Mouse (Mus musculus): Measurements from ENCODE around the gene Tpm4. TPM values are rescaled to one million over a fixed set of nuclear protein-coding genes. Genes with fewer than 3 reads are reported as not detected.
A peak's percentile ranks its signal among the peaks of the same experiment; 100 is the strongest.

The Tpm4 gene
- total RNA-seq, 2 experiments from 2014 or later = 45.4 to 46.6 TPM

DNA sequence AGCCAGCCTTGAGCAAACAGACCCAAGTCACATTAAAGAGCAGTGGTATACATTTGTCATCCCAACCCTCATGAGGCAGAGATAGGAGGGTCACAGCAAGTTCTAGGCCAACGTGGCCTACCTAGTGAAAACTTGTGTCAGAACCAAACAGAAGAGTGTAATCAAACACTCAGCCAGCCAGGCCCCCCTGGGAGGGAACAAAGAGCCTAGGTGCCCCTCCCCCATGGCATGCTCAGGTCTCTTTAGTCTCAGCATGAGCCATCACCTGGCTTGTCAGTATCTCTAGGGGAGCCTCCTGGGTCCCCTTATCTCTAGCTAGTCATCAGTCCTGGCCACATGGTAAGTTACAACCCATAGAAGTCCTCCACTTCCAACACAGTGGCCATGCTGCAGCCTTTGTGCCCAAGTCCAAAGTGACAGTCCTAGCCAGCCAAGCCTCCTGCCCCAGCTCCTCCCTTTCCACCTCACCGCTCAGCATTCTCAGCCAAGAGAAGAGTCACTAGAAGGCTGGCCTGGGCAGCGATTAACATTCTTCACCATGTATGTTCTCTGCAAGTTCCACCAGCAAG lies 35.0 kb downstream of the Tpm4 start:
- no peak for DNase-seq (ENCODE audit: extremely low spot score in 1 of 2, low spot score in 2 of 2)
- intact Hi-C loops (cut with DNase I) = no loop called here

DNA sequence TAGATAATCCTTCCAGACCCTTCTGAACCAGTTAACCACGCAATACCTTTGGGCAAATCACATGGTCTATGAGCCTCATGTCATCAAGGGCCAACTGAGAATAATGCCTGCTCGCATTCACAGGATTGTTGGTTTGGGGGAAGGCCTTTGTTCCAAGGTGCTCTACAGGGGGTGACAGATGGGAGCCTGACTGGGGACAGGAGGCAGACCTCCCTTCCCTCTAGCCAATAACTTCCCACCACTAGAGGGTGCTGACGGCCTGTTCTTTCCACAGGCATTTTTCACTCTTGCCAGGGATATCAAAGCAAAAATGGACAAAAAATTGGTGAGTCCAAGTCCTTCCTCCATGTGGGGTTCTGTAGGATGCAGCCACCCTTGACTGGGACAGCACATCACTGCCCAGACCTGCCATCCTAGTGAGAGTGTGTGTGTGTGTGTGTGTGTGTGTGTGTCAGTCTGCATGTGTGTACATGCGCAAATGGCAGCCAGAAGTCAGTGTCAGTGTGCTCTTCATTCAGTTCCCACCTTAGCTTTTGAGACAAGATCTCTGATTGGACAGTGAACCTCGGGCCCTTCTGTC lies 42.7 kb downstream of the Tpm4 start:
- intact Hi-C loops (cut with DNase I) = loop anchor here (5.0 kb wide), 4 partner anchors 45 to 190 kb away; partner anchors contain the start of gene Ap1m1

DNA sequence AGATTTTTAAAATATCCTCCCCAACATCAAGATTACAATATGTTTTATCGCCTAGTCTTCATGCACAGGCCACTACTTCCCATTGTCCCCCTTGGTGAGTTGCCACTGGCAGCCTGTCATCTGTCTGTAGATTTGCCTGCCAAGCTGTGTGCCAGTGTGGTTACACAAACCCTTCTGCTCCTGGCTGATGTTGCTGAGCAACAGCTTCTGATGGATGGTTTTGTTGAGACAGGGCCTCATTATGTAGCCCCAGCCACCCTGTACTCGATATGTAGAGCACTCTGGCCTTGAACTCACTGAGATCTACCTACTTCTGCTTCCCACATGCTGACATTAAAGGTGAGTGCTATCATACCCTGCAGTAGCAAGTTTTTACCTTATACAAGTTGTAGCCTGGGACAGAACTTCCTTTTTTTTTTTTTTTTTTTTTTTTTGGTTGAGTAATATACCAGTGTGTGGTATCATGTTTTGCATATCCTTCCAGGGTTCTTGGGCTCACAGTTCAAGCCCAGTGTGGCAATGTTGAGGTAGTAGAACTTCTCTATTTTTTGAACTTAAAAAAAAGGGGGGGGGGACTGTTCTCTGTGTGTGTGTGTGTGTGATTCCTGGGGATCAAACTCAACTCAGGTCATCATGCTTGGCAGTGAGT lies 48.9 kb downstream of the Tpm4 start:
- intact Hi-C loops (cut with DNase I) = no loop called here
- no peak for DNase-seq (ENCODE audit: extremely low spot score in 1 of 2, low spot score in 2 of 2)

More for the DNA sequence above, 42.7 kb downstream of the Tpm4 start:
- DNase-seq (ENCODE audit: extremely low spot score in 1 of 2, low spot score in 2 of 2) = peak; percentile 60 to 82

GRCm38 (mm10) chr8:72187793-72188331 lies 53.1 kb downstream of the Tpm4 start:
- intact Hi-C loops (cut with DNase I) = no loop called here
- DNase-seq (ENCODE audit: extremely low spot score in 1 of 2, low spot score in 2 of 2) = no peak

DNA sequence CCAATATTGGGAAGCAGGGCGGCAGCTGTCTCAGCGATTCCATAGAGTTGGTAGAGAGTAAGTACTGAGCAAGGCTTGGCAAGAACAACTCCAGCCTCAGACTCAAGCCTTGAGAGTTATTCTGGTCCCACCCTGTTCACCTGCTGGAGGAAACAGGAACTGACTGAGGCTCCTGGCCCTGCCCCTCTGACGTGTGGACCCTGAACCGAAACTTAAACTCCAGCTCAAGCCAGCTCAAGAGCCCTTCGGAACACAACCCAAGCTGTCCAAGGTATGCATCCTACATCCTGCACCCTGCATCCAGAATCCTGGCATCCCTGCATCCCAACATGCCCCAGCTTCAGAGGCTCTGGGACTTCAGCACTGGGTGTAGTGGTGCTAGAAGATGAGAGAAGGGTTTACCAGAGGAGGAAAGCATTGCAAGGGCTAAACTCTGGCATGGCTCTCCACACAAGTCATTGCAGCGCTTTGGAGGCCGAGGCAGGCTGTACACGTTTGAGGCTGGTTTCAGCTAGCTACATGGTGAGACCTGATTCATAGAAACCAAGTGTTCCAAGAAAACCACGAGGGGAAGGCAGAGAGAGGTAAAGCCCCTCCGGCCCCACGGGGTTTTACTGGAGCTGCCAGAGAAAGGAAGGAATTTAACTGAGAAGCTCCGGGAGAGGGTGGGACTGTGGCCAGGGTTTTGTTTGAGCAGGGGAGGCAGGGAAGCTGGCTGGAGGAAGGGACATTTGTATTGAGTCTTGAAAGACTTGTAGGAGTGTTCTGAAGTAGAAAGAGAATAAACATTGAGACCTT lies 54.8 kb downstream of the Tpm4 start, which contains the start of gene Hsh2d:
Gene Hsh2d (plus strand): TSS at position 222 of the 798 bp plus-strand sequence.
- no peak for DNase-seq (ENCODE audit: extremely low spot score in 1 of 2, low spot score in 2 of 2)
- intact Hi-C loops (cut with DNase I) = no loop called here

GRCm38 (mm10) chr8:72190215-72190539 lies 55.4 kb downstream of the Tpm4 start:
- intact Hi-C loops (cut with DNase I) = no loop called here
- no peak for DNase-seq (ENCODE audit: extremely low spot score in 1 of 2, low spot score in 2 of 2)

GRCm38 (mm10) chr8:72192065-72192464 lies 57.3 kb downstream of the Tpm4 start:
- intact Hi-C loops (cut with DNase I) = no loop called here
- DNase-seq (ENCODE audit: extremely low spot score in 1 of 2, low spot score in 2 of 2) = no peak

GRCm38 (mm10) chr8:72197997-72198396 lies 63.2 kb downstream of the Tpm4 start:
- intact Hi-C loops (cut with DNase I) = no loop called here
- no peak for DNase-seq (ENCODE audit: extremely low spot score in 1 of 2, low spot score in 2 of 2)

Other genes starting within 250 kb of the Tpm4 start
- gene Zfp882, start 226.4 kb upstream of the Tpm4 start, total RNA-seq (2021) = 1 to 10 TPM; 9.9 to 10.0 TPM
- 10 to 100 TPM; 27.4 to 30.0 TPM for gene Zfp617, start 226.3 kb upstream of the Tpm4 start, total RNA-seq (2021)
- 10 to 100 TPM; 12.5 to 14.5 TPM for gene Zfp961, start 183.9 kb upstream of the Tpm4 start, total RNA-seq (2021)
- gene Cyp4f18, start 125.3 kb upstream of the Tpm4 start, total RNA-seq (2021) = not detected
- gene Olfr372, start 93.8 kb upstream of the Tpm4 start, total RNA-seq (2021) = not detected
- gene Olfr373, start 51.8 kb upstream of the Tpm4 start, total RNA-seq (2021) = not detected
- gene Olfr374, start 27.9 kb upstream of the Tpm4 start, total RNA-seq (2021) = not detected
- gene Rab8a, start 26.2 kb downstream of the Tpm4 start, total RNA-seq (2021) = 10 to 100 TPM; 42.6 to 46.7 TPM
- gene Hsh2d, start 54.7 kb downstream of the Tpm4 start, total RNA-seq (2021) = not detected
- not detected for gene Cib3, start 77.9 kb downstream of the Tpm4 start, total RNA-seq (2021)
- not detected for gene Gm11034, start 78.7 kb downstream of the Tpm4 start, total RNA-seq (2021)
- 10 to 100 TPM; 54.0 to 59.4 TPM for gene Fam32a, start 84.8 kb downstream of the Tpm4 start, total RNA-seq (2021)
- 100 to 1,000 TPM; 115 to 119 TPM for gene Ap1m1, start 105.0 kb downstream of the Tpm4 start, total RNA-seq (2021)
- 10 to 100 TPM in 1 of 2 experiments, 1 to 10 TPM in 1; 6.3 to 10.8 TPM for gene Gm10282, start 170.3 kb downstream of the Tpm4 start, total RNA-seq (2021)
- 10 to 100 TPM; 15.4 to 18.9 TPM for gene Klf2, start 184.1 kb downstream of the Tpm4 start, total RNA-seq (2021)

All from left cerebral cortex, postnatal 10 days (tissue).